Comparison of ENCODE assay signal across 19 mouse cellular contexts in the genomic region with DNA sequence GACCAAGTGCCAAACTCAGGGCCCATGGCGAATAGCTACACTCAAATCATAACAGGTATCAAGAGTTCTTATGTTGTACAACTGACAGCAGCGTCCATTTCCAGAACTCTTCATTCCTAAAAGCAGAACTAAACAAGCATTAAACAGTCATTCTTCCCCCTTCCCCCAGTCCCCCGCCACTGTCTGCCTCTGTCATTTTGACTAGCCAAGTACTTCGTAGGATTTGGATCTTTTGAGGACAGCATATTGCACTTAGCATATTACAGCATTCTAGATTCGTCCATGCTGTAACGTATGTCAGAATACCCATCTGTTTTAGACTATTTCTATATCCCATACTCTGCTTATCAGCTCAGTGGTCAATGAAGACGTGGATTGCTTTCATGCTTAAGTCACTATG.
"Had no signal": no experiment of that assay in that cellular context is flagged by ENCODE, and none has a peak within 500 bp of the region (broad histone marks: within the 10 kb centered on the region; RNA-seq: fewer than 3 reads in every experiment).

No protein-coding gene starts in this region.

- H3K4me2 ChIP-seq: lung, embryonic 14.5 days; midbrain, embryonic 12.5 days; midbrain, embryonic 15.5 days; neural tube, embryonic 12.5 days; neural tube, embryonic 15.5 days had no signal

- H3K9me3 ChIP-seq: midbrain, embryonic 12.5 days; midbrain, embryonic 15.5 days; neural tube, embryonic 12.5 days; neural tube, embryonic 15.5 days had no signal

- H3K4me1 ChIP-seq: midbrain, embryonic 12.5 days; midbrain, embryonic 15.5 days had no signal

- H3K27me3 ChIP-seq: midbrain, embryonic 12.5 days; midbrain, embryonic 15.5 days; neural tube, embryonic 12.5 days; neural tube, embryonic 15.5 days had no signal

- H3K36me3 ChIP-seq: midbrain, embryonic 12.5 days; midbrain, embryonic 15.5 days; neural tube, embryonic 12.5 days; neural tube, embryonic 15.5 days had no signal

- DNase-seq: kidney, adult 18-20 months; kidney, adult 9 months; kidney, postnatal 14 days; kidney, postnatal 4 days; layer of hippocampus, postnatal 36 days; liver, postnatal 0 days; lung, embryonic 14.5 days; right cerebral cortex, adult 18-20 months; thymus, adult 2 months; thymus, postnatal 14 days; thymus, postnatal 4 days had no signal

- H3K27ac ChIP-seq: left cerebral cortex, adult 2 months; liver, embryonic 14.5 days; macrophage; midbrain, embryonic 12.5 days; midbrain, embryonic 15.5 days; neural tube, embryonic 12.5 days; neural tube, embryonic 15.5 days had no signal

- H3K4me3 ChIP-seq: left cerebral cortex, adult 2 months; midbrain, embryonic 12.5 days; midbrain, embryonic 15.5 days; neural tube, embryonic 12.5 days; neural tube, embryonic 15.5 days had no signal

- ATAC-seq: liver, postnatal 0 days; lung, postnatal 0 days; midbrain, embryonic 15.5 days had no signal

- H3K9ac ChIP-seq: liver, embryonic 14.5 days; liver, postnatal 0 days; lung, embryonic 14.5 days; midbrain, embryonic 12.5 days; midbrain, embryonic 15.5 days; neural tube, embryonic 12.5 days; neural tube, embryonic 15.5 days had no signal
